Mouse (Mus musculus) MEL (cell line): ENCODE measurements around the gene Lonrf2. TPM values are rescaled to one million over a fixed set of nuclear protein-coding genes. Genes with fewer than 3 reads are reported as not detected.

Source experiments
- DNase-seq: peaks from one replicate; pipeline ENCODE4 v3.0.0; 2011; ENCODE audit warnings: low read depth, low spot score
- H3K27ac ChIP-seq: 2 replicates; pipeline ENCODE4 v1.5.1; 2012; ENCODE audit warnings: low read depth, mild to moderate bottlenecking, control low read depth, low read length, moderate library complexity; ENCODE audit not compliant: control insufficient read depth
- H3K27me3 ChIP-seq, 2 experiments: fragments of 150-350 bp in 1 of 2; sonication (generic) in 1 of 2; 2 replicates each; pipeline ENCODE4 v1.6.1; 2012; ENCODE audit warnings: low read length in 2 of 2, mild to moderate bottlenecking in 2 of 2, improper control_type of control experiment in 1 of 2, moderate library complexity in 1 of 2; ENCODE audit not compliant: insufficient read depth in 2 of 2, control insufficient read depth in 1 of 2
- H3K36me3 ChIP-seq, 2 experiments: 2 replicates each; pipeline ENCODE4 v1.6.1; 2012 to 2014; ENCODE audit warnings: low read length in 2 of 2, improper control_type of control experiment in 1 of 2, inconsistent platforms in 1 of 2, mild to moderate bottlenecking in 1 of 2; ENCODE audit not compliant: insufficient read depth in 2 of 2, control insufficient read depth in 1 of 2
- H3K4me1 ChIP-seq, 2 experiments: fragments of 150-350 bp in 1 of 2; sonication (generic) in 1 of 2; 2 replicates each; pipeline ENCODE4 v1.6.1; 2012; ENCODE audit warnings: low read length in 2 of 2, improper control_type of control experiment in 1 of 2, mild to moderate bottlenecking in 1 of 2; ENCODE audit not compliant: insufficient read depth in 2 of 2, control insufficient read depth in 1 of 2
- H3K4me3 ChIP-seq, 2 experiments: fragments of 150-350 bp in 1 of 2; sonication (generic) in 1 of 2; 2 replicates each; pipeline ENCODE4 v1.5.1; 2012; ENCODE audit warnings: low read depth in 2 of 2, low read length in 2 of 2, mild to moderate bottlenecking in 2 of 2, moderate library complexity in 2 of 2, control low read depth in 1 of 2, improper control_type of control experiment in 1 of 2; ENCODE audit not compliant: control insufficient read depth in 1 of 2, insufficient read depth in 1 of 2
- H3K79me2 ChIP-seq: 2 replicates; pipeline ENCODE4 v1.6.1; 2012; ENCODE audit warnings: mild to moderate bottlenecking, low read length, moderate library complexity; ENCODE audit not compliant: control insufficient read depth, poor library complexity, insufficient read depth
- H3K9ac ChIP-seq: 2 replicates; pipeline ENCODE4 v1.6.1; 2012; ENCODE audit warnings: low read depth, mild to moderate bottlenecking, control low read depth, low read length, moderate library complexity; ENCODE audit not compliant: control insufficient read depth, poor library complexity, severe bottlenecking
- H3K9me3 ChIP-seq: fragments of 150-350 bp; sonication (generic); replicated peaks from 2 replicates; pipeline ENCODE4 v1.6.1; 2012; ENCODE audit warnings: mild to moderate bottlenecking, low read length, improper control_type of control experiment, moderate library complexity; ENCODE audit not compliant: insufficient read depth
- BHLHE40 ChIP-seq: IDR thresholded peaks from 2 replicates; pipeline ENCODE4 v1.6.1; 2012; ENCODE audit warnings: low read depth, mild to moderate bottlenecking, inconsistent platforms, low read length, improper control_type of control experiment, borderline replicate concordance
- CHD1 ChIP-seq: IDR thresholded peaks from 2 replicates; pipeline ENCODE4 v1.6.1; 2012; ENCODE audit warnings: low read depth, mild to moderate bottlenecking, inconsistent platforms, low read length, improper control_type of control experiment
- CHD2 ChIP-seq: IDR thresholded peaks from 2 replicates; pipeline ENCODE4 v1.6.1; 2011; ENCODE audit warnings: low read length, improper control_type of control experiment
- E2F4 ChIP-seq: IDR thresholded peaks from 2 replicates; pipeline ENCODE4 v1.6.1; 2011; ENCODE audit warnings: low read depth, low read length, improper control_type of control experiment, borderline replicate concordance
- EP300 ChIP-seq, 2 experiments: IDR thresholded peaks; 2 replicates each; pipeline ENCODE4 v1.6.1; 2011; ENCODE audit warnings: improper control_type of control experiment in 2 of 2, low read length in 2 of 2, low read depth in 1 of 2, mild to moderate bottlenecking in 1 of 2
- ETS1 ChIP-seq: IDR thresholded peaks from 2 replicates; pipeline ENCODE4 v1.6.1; 2012; ENCODE audit warnings: low read depth, mild to moderate bottlenecking, inconsistent platforms, low read length, improper control_type of control experiment, moderate library complexity
- GABPA ChIP-seq: IDR thresholded peaks from 2 replicates; pipeline ENCODE4 v1.6.1; 2012; ENCODE audit warnings: low read depth, mild to moderate bottlenecking, inconsistent platforms, low read length, improper control_type of control experiment, moderate library complexity
- GATA1 ChIP-seq: IDR thresholded peaks from 2 replicates; pipeline ENCODE4 v1.6.1; 2011; ENCODE audit warnings: low read depth, low read length, improper control_type of control experiment
- HCFC1 ChIP-seq: IDR thresholded peaks from 2 replicates; pipeline ENCODE4 v1.6.1; 2012; ENCODE audit warnings: low read depth, mild to moderate bottlenecking, inconsistent platforms, low read length, improper control_type of control experiment, moderate library complexity
- JUND ChIP-seq: IDR thresholded peaks from 2 replicates; pipeline ENCODE4 v1.6.1; 2011; ENCODE audit warnings: low read depth, mild to moderate bottlenecking, improper control_type of control experiment, low read length
- MAFK ChIP-seq: IDR thresholded peaks from 2 replicates; pipeline ENCODE4 v1.6.1; 2011; ENCODE audit warnings: low read depth, mild to moderate bottlenecking, low read length, improper control_type of control experiment, borderline replicate concordance
- MAX ChIP-seq: IDR thresholded peaks from 2 replicates; pipeline ENCODE4 v1.6.1; 2011; ENCODE audit warnings: low read length, improper control_type of control experiment
- MAZ ChIP-seq: IDR thresholded peaks from 2 replicates; pipeline ENCODE4 v1.6.1; 2012; ENCODE audit warnings: low read depth, mild to moderate bottlenecking, inconsistent platforms, low read length, improper control_type of control experiment
- MEF2A ChIP-seq: IDR thresholded peaks from 2 replicates; pipeline ENCODE4 v1.6.1; 2014; ENCODE audit warnings: low read depth, mild to moderate bottlenecking, inconsistent platforms, low read length, improper control_type of control experiment; ENCODE audit not compliant: poor library complexity, insufficient replicate concordance, severe bottlenecking; ENCODE audit errors: extremely low read depth
- MXI1 ChIP-seq: IDR thresholded peaks from 2 replicates; pipeline ENCODE4 v1.6.1; 2011; ENCODE audit warnings: mild to moderate bottlenecking, low read depth, low read length, improper control_type of control experiment
- MYB ChIP-seq: IDR thresholded peaks from 2 replicates; pipeline ENCODE4 v1.6.1; 2011; ENCODE audit warnings: mild to moderate bottlenecking, low read depth, low read length, improper control_type of control experiment
- MYC ChIP-seq: IDR thresholded peaks from 2 replicates; pipeline ENCODE4 v1.6.1; 2011; ENCODE audit warnings: low read depth, mild to moderate bottlenecking, low read length, improper control_type of control experiment, moderate library complexity
- NELFE ChIP-seq: IDR thresholded peaks from 2 replicates; pipeline ENCODE4 v1.6.1; 2011; ENCODE audit warnings: low read depth, low read length, improper control_type of control experiment
- NRF1 ChIP-seq: IDR thresholded peaks from 2 replicates; pipeline ENCODE4 v1.6.1; 2014; ENCODE audit warnings: low read depth, mild to moderate bottlenecking, inconsistent platforms, low read length, improper control_type of control experiment, moderate library complexity; ENCODE audit not compliant: poor library complexity, insufficient read depth, severe bottlenecking
- RCOR1 ChIP-seq: IDR thresholded peaks from 2 replicates; pipeline ENCODE4 v1.6.1; 2012; ENCODE audit warnings: low read depth, mild to moderate bottlenecking, inconsistent platforms, low read length, improper control_type of control experiment
- SIN3A ChIP-seq: IDR thresholded peaks from 2 replicates; pipeline ENCODE4 v1.6.1; 2012; ENCODE audit warnings: low read length, improper control_type of control experiment, inconsistent platforms
- TAL1 ChIP-seq: IDR thresholded peaks from 2 replicates; pipeline ENCODE4 v1.6.1; 2012; ENCODE audit warnings: mild to moderate bottlenecking, inconsistent platforms, low read length, moderate library complexity, mixed read lengths
- TBP ChIP-seq: IDR thresholded peaks from 2 replicates; pipeline ENCODE4 v1.8.0; 2011; ENCODE audit warnings: low read depth, low read length, improper control_type of control experiment
- TCF12 ChIP-seq: IDR thresholded peaks from 2 replicates; pipeline ENCODE4 v1.6.1; 2014; ENCODE audit warnings: low read depth, mild to moderate bottlenecking, inconsistent platforms, low read length, improper control_type of control experiment, moderate library complexity
- UBTF ChIP-seq: IDR thresholded peaks from 2 replicates; pipeline ENCODE4 v1.6.1; 2012; ENCODE audit warnings: low read depth, mild to moderate bottlenecking, inconsistent platforms, low read length, improper control_type of control experiment, moderate library complexity, borderline replicate concordance; ENCODE audit not compliant: insufficient read depth
- ZKSCAN1 ChIP-seq: IDR thresholded peaks from 2 replicates; pipeline ENCODE4 v1.6.1; 2012; ENCODE audit warnings: low read depth, mild to moderate bottlenecking, inconsistent platforms, low read length, improper control_type of control experiment, moderate library complexity
- ZNF384 ChIP-seq: IDR thresholded peaks from 2 replicates; pipeline ENCODE4 v1.6.1; 2012; ENCODE audit warnings: low read depth, mild to moderate bottlenecking, inconsistent platforms, low read length, improper control_type of control experiment
- polyA plus RNA-seq, 2 experiments: library from polyadenylated mRNA; stranded (reverse) in 1 of 2; unstranded in 1 of 2; fragments of >175 nt in 1 of 2; fragments of >200 nt in 1 of 2; gene quantifications; 2 replicates each; pipeline versions ENCODE4 v1.2.1 to v1.2.4; 2012; ENCODE audit warnings: low replicate concordance in 2 of 2, low read depth in 1 of 2; ENCODE audit not compliant: insufficient read length in 2 of 2, insufficient read depth in 1 of 2, missing spikeins in 1 of 2
- total RNA-seq: library from RNA; depleted of rRNA; stranded (reverse); fragments of 300-350 nt; gene quantifications from 2 replicates; pipeline ENCODE4 v1.2.3, GENCODE M21; 2012

Gene Lonrf2
- total and polyA plus RNA-seq, 3 experiments: not detected

DNA sequence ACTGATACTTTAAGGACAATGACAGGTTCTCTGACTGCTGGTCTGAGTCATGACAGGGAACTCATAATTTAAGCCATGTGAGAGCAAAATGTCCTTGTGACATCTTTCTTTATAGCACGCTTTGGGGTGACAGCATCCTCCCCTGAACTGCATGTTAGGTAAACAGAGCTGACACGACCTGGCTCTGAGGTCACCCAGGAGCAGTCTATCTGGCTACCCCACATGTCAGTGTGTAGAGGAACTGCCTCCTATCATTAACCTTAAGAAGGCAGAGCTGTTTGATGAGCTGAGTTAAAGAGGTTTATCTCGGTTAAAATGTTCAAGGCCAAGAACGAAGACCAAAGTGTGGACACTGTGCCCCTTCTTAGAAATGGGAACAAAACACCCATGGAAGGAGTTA lies 44.9 kb upstream of the Lonrf2 start:
- DNase-seq: peak; percentile 83
- Histone ChIP-seq H3K9ac (no peak overlapping the region), H3K27ac (peak overlapping the region; percentile 77), H3K27me3 (no peaks in the 10 kb centered on the region), H3K9me3 (no peaks in the 10 kb centered on the region), H3K4me1 (peaks cover 29 to 33% of the 10 kb centered on the region in 2 experiments), H3K36me3 (peaks cover 0 to 27% of the 10 kb centered on the region in 2 experiments; a peak in 2 of 4 replicates)
- TF ChIP-seq JUND (0 out of 2 replicates have a peak, but pooled peaks have one; percentile 67), TAL1 (peak; percentile 82), CHD2 (no peak; the same call in 1 of the 2 replicates), HCFC1 (no peak), BHLHE40 (peak; percentile 35; the same call in 1 of the 2 replicates), ZNF384 (peak; percentile 88), TCF12 (peak; percentile 96), MXI1 (peak; percentile 73), TBP (peak; percentile 37; the same call in 1 of the 2 replicates), EP300 (IDR thresholded peaks at IDR 0.05; ENCODE audit: low read depth in 1 of 2, low read length in 2 of 2) (peak; percentile 95 to 96), UBTF (no peak), MYB (peak; percentile 82), SIN3A (peak; percentile 82), NRF1 (no peak), MYC (peak; percentile 56; the same call in 1 of the 2 replicates), ZKSCAN1 (no peak), MAZ (0 out of 2 replicates have a peak, but pooled peaks have one; percentile 23), CHD1 (0 out of 2 replicates have a peak, but pooled peaks have one; percentile 14), NELFE (no peak), ETS1 (peak; percentile 85), GATA1 (peak; percentile 91), MEF2A (no peak), GABPA (no peak), RCOR1 (peak; percentile 41; the same call in 1 of the 2 replicates), E2F4 (no peak), MAFK (peak; percentile 25; the same call in 1 of the 2 replicates), MAX (peak; percentile 80)
- TF ChIP-seq, all 39 proteins: peak for 18
- H3K79me2 ChIP-seq: no peaks in the 10 kb centered on the region
- H3K4me3 ChIP-seq: no peak overlapping the region
